Mouse (Mus musculus): Measurements from ENCODE around the gene Gm28047.

GRCm38 (mm10) chr15:102544801-102545200, 80.1 kb downstream of the Gm28047 start:
- TF ChIP-seq CTCF (IDR thresholded peaks at IDR 0.05) = no peak
- no peak for TF ChIP-seq POLR2A (IDR thresholded peaks at IDR 0.05; ENCODE audit: insufficient read depth, low read depth, low read length)
